Mouse (Mus musculus) cerebellum, postnatal 36 days (tissue): Measurements from ENCODE around the gene Supt20.

Source experiments
- DNase-seq, 2 experiments: peaks; one replicate each; pipeline ENCODE4 v3.0.0; 2021 to 2022; ENCODE audit warnings: mixed read lengths in 2 of 2

The Supt20 gene

DNA sequence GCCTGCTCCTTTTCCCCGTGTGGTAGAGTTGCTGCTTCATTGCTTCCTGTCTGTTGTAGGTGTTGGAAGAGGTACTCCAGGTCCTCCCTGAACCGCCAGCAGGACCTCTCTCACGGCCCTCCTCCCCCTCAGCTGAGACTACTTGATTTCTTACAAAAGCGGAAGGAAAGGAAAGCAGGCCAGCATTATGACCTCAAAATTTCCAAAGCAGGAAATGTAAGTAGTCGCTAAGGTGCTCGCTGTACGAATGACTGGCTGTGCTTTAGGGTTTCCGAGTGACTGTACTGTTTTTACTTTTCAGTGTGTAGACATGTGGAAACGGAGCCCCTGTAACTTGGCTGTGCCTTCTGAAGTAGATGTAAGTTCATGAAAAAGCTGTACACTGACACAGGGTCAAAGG lies 16.4 kb downstream of the Supt20 start:
- no peak for DNase-seq

DNA sequence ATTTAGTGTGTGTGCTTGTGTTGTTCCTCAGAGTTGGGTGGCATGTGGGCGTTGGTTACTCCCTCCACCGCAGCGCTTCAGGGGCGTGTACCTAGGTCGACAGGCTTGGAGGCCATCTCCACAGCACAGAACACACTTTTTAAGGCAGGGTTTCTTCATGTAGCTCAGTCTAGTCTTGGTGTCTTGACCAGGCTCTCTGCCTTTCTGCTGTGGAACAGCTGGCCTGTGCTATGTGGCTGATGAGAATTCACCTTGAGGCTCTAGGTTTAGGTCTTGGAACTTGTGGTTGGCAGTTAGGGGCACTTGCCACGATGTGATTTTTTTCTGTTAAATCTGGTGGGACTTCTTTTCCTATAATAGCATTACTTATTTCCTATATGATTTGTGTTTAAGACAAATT lies 21.6 kb downstream of the Supt20 start, which contains the start of gene Gm21958:
Gene Gm21958 (minus strand): TSS at position 101 of the 400 bp plus-strand sequence.
- DNase-seq: no peak

DNA sequence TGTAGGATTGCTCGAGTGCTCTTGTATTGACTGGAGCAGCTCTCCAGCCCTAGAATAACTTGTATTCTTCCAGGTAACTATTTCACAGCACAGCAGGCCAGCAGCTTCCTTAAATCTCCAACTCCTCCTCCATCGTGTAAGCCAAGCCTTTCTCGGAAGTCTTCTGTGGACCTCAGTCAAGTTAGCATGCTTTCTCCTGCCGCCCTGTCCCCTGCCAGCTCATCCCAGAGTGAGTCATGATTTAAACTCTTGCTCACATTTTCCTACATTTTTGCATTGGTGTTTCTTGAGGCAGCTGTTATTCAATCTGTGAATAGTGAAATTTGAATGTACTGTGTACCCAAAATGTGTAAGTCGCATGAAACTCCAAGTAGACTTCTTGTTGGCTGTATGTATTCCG lies 22.9 kb downstream of the Supt20 start:
- no peak for DNase-seq

DNA sequence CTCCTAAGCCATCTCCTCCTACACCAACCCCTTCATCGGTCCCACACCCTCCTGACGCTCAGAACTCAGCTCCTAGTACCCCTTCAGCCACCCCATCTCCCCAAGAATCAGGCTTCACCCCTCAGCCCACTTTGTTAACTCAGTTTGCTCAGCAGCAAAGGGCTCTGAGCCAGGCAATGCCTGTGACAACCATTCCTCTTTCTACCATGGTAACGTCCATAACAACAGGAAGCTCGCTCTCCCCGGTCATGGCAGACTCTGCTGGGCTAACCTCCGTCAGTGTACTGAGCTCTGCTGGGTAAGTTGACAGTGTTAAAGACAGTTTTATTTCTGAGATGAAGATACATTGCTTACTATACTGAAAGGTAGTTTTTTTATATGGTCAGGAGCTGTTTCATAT lies 24.7 kb downstream of the Supt20 start:
- DNase-seq: no peak

DNA sequence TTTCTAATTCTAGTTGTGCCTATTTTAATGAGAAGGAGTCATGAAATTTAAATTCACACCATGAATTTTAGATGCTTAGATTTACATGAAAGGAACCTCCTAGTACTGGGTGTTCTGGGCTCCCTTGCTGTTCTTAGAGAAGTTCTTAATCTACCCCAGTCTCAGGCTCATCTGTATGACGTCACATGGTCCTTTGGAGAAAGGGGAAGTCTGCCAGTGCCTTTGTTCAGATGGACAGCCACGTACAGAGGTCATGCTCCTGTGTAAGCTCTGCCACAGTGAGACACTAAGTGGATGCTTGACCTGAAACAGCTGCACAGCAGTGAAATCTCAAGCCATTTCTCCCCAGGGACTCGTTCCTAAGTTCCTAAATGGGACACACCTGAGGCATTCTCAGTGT lies 26.3 kb downstream of the Supt20 start:
- DNase-seq: no peak

DNA sequence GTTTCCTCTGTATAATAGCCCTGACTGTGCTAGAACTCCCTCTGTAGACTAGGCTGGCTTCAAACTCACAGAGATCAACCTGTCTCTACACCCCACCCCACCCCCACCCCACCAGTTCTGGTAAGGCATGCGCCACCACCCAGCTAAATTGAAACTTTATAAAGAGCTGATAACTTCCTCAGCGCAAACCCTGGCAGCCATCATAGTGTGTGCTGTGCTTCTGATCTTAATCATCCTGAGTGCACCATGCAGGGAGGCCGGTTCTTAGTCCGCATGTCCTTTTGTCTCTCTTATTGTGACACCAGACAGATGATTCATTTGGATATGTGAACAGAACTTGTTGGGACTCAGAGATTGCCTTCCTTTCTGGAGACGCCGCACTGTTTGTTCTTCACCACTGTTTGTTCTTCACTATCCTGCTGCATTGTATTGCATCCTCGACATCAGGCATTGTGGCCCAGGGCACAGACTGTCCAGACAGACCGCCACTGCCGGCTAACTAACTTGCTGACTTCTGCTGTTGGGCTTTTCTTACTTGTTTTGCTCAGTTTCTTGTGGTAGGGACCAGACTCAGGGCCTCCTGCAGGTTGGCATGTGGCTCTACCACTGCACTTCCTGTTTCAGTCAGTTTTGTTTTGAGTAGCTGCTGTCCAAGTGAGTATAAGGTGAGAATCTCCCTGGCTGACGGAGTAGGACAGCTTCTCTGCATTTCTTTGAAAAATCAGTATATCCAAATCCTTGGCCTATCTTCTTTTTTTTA lies 31.3 kb downstream of the Supt20 start:
- no peak for DNase-seq

DNA sequence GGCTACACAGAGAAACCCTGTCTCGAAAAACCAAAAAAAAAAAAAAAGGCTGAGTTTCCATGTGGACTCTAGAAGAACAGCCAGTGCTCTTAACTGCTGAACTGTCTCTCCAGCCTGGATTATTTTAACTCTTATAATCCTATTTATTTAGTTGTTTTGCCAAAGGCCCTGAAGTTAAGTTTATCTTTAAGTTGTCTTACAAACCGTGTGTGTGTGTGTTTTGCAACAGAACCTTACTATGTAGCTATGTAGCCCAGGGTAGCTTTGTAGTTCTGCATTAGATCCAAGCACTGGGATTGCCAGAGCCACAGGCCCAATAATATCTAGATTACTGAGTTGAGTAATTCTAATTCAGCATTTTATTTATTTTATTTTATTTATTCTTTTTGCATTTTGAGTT lies 32.7 kb downstream of the Supt20 start:
- no peak for DNase-seq

DNA sequence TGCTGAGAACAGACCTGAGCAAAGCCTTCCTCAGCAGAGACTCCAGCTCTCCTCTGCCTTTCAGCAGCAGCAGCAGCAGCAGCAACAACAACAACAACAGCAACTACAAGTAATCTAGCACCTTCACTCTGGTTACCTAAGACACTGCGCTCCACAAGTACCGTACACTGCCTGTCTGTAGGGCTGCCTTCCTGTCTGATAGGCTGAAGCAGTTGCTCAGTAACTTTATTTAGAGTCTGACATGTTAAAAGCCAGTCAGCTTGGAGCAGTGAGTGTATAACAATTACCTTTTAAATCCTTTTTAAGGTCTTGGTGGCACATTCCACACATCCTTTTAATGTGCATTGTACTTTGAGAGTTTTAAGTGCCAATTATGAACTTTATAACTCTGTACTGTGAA lies 35.0 kb downstream of the Supt20 start:
- DNase-seq: no peak

DNA sequence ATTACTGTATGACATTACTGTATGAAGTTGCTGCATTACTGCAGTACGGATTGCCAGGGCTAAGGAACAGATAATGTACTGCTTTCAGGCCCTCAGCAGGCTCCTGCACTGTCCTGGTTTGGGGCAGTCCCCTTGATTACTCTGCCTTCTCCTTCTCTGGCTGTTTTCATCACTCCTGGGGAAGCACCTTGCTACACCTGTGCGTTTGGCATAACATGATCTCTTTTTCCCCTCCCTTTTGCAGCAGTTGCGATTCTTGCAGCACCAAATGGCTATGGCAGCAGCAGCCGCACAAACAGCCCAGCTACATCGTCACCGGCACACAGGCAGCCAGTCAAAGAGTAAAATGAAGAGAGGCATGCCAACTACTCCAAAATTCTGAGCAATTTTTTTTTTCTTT lies 35.5 kb downstream of the Supt20 start:
- DNase-seq: no peak

DNA sequence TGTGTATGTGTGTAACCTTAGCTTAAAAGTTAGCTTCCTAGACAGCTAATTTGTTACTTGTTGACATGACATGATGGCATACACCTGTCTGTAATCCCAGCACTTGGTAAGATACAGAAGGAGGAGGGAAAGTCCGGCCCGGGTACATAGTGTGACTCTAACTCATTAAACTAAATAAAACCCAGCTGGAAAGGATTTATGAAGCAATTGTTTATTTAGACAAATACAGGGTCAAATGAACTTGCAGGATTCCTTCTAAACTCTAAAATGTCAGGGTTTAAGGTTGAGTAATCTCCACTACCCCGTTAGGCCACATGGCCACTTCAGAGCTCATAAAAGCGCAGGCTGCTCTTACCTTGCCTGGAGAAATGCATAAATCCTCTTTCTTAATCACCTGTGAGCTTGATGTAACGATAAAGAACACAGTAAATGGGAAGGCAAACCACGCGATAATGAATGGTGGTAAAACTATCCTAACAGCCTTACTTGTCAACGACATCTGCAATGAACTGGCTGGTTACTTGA lies 39.1 kb downstream of the Supt20 start:
- DNase-seq: no peak

DNA sequence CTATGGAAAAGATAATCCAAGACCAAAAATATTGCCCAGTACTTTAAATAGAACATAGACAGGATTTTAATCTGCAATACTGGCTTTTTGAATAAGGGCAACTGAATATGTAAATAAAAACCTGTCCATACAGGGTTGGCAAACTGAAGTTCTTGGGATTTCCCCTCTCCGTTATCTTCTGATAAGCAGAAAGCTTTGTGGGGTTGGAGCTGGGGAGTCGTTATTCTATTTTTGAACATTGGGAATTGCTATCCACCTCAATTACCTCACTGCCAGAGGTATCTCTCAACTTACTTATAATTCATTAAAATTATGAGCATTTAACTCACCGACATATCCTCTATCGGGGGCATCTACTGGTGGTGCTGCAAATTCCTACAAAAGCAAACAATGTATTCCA lies 39.8 kb downstream of the Supt20 start:
- no peak for DNase-seq

DNA sequence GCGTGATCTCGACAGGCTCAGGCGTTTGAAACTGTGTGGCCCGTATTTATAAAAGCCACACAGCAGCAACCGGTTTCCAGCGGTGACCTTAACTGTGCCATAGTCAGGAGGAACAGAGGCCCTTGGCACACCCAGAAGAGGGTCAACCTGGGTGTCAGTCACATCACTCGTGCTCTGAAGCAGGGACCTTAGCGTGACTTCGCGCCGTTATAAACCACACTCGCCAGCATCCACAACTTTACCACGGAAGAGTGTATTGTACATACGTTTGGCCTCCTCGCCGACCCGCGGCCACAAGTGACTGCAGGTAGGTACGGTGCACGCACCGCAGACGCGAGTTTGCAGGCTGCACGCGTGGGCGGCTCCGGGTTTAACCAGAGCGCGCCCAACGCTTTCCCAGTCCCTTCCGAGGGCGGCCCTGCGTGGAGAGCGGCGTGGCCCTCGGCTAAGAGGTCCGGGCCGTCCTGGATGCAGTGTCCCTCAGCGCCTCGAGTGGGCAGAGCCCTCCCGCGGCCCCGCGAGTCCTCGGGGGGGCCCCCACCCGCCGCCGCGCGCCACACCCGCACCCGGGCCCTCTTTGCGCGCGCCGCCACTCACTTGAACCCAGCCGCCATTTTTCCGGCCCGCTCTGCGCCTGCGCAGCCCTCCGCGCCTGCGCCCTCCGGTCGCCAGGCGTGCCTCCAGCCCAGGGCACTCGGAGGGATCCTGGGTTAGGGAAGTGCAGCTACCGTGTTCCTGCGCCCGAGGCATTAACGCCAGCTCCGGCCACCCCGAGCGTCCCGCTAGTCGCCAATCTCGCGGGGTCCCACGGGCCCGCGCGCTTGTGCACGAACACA lies 42.0 kb downstream of the Supt20 start:
- peak; percentile 93 to 94 for DNase-seq

DNA sequence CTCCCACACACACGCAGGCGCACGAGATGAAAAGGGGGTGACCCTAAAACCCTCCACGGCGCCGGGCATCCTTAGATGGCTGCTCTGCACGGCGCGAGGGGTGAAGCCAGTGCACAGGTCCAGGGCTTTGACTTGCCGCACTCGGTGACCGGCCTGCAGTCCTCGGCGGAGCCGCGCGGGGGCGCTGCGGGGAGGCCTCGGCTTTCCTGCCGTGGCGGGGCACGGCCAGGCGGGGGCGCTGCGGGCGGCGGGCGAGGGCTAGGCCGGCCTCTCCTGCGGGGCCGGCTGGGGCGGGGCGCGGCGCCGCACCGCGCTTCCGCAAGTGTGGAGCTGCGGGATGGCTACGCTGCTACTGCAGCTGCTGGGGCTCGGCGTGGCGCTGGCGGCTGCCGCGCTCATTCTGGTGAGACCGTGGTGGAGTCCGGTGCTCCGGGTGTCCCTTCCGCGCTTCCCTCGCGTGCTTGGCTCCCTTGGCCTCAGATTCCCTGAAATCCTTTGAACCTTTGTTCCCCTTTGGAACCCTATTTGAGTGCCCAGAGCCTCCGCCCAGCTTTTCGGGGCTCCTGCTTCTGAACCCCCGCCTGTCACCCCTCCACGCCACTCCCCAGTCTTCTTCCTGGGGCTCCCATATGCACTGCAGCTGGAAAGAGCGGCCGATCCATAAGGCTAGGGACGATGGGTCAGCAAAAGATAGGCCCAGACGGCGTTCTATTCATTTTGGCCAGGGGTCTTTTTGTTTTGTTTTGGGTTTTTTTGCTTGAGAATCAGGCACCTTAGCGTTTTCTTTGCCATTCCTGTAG lies 42.8 kb downstream of the Supt20 start, which contains the start of the genes Exosc8 and Alg5:
Gene Exosc8 (minus strand): TSS at position 147 of the 800 bp plus-strand sequence.
Gene Alg5 (plus strand): TSS at position 293 of the 800 bp plus-strand sequence.
- DNase-seq: peak; percentile 91 to 94

DNA sequence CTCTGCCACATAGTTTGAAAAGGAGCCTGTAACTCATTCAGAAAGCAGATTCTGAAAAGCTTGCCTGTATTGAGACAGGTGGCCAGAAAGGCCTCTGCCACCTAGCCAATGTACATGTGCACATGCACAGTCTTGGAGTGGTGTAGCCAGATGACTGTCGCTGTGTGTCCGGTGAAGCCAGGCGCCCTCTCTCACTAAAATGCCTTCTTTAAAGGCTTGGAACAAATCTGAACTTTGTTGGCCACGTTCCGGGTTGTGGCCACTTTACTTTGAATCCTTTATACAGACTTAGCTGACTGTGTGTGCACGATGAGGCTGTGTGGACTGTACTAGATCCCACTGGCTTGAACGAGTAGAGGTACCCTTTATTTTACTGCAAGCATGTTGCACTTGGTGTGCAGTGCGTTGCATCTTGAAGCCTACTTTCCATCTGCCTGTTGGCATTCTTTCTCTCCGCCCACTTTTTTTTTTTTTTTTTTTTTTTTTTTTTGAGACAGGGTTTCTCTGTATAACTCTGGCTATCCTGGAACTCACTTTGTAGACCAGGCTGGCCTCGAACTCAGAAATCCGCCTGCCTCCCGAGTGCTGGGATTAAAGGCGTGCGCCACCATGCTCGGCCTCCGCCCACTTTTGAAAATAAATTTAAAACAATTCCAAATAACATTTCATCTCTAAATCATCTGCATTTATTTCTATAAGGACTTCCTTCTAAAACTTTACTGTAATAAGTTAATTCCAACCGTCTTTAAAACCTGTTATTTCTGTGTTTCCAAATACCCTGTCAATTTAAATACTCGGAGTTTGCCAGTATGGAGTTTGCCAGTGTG lies 43.7 kb downstream of the Supt20 start:
- DNase-seq: peak in 1 of 2 experiments; percentile 26

DNA sequence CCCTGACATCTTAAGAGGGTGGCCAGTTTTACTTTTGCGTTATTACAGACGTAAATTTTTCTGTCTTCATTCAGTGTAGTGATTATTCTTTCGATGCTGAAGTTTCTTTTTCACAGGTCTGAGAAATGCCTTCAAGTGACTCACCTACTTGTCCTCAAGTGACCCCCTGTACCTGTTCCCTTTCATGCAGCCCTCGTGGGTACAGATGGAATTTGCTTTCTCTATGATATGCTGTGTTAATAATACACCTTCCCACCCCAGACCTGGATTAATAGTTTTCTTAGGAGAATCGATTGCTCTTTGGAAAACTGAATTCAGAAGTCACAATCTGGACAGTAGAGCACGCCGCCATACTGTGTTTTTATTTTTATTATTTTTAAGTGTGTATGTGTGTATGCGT lies 44.7 kb downstream of the Supt20 start:
- DNase-seq: no peak

DNA sequence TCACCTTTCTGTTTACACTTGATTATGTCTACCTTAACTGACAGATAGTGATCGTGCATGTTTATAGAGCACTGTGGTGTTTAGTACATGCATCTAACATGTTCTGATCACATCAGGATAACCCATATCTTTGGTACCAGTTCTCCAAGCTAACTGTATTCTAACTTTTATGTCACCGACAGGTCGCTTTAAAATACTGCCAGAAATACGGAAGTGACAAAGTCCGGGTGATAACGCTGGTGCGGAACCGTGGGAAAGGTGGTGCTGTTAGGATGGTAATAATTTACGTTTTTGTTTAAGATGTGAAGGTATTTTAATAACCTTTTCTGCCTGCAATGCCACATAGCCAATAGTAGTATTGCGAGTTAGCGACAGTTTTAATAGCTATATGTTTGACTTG lies 49.4 kb downstream of the Supt20 start:
- no peak for DNase-seq

DNA sequence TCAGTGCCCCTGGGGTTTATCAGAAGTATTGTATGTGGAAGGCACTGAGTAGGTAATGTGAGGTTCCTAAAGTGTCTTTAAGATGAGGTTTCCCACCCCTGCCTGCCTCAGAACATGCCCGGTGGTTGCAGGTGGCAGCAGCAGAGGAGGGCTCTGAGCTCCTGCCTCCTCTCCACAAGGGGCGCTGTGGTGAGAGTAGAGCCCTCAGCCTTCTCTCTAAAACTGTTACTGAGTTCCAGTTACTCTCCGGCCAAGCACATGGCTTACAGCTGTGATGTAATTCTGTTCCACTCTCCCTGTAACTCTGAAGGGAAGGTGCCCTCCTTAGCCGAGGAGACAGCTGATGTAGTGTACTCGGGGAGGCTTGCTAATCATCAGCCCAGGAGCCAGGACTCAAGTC lies 53.2 kb downstream of the Supt20 start:
- peak; percentile 14 to 19 for DNase-seq

DNA sequence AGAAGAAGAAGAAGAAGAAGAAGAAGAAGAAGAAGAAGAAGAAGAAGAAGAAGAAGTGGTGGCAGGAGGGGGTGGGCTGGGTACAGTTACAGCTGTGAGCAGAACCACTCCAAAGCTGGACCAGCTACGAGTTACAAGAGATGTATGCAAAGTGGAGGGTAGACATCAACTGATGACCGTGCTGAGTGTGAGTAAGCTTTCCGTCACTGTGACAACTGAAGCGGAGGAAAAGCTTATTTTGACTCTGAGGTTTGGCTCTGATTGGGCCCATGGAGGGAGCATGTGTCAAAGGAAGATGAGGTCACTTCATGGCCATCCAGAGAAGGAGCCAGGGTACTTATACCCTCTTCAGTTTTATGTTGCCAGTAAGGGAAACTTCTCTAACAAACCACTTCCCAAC lies 60.8 kb downstream of the Supt20 start:
- no peak for DNase-seq

DNA sequence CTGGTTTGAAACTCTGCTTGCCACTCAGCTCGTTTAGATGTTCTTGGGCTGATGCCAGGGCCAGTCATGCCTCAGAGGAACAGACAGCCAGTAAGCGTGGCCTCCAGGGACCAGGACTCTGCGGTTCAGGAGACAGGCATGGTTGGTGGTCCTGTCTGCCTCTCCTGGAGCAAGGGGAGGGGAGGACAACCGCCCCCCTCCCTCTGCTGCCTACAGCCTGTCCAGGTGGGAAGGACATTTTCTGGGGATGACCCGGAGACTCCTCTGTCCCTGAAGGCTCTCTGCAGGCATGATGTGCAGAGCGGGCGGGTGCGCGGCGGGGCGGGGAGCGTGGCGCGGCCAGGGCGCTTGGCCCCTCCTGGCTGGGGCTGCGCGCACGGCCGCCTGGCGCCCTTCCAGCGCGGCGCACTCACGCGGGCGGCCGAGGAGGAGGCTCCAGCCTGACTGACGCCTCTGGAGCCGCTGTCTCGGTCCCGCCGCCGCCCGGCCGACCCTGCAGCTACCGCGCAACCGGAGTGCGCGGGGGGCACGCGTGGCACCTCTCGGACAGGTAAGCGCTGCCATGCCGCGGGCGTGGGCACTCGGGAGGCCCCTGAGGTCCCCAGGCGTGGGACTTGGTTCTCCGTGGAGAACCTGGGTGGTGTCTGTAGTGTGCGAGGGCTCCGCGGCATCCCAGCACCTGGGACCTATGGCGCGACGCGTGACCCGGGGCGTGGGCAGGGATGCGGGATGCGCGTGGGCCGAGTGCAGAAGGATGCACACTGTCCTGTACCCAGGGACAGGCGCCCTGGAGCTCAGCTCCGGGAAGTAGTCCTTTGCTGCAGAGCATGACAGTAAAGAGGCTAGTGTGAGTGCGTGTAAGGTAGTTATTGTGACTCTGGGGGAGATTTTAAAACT lies 62.8 kb downstream of the Supt20 start, which contains the start of gene Smad9:
Gene Smad9 (plus strand): TSS at position 438 of the 897 bp plus-strand sequence.
- DNase-seq: peak; percentile 63 to 71

DNA sequence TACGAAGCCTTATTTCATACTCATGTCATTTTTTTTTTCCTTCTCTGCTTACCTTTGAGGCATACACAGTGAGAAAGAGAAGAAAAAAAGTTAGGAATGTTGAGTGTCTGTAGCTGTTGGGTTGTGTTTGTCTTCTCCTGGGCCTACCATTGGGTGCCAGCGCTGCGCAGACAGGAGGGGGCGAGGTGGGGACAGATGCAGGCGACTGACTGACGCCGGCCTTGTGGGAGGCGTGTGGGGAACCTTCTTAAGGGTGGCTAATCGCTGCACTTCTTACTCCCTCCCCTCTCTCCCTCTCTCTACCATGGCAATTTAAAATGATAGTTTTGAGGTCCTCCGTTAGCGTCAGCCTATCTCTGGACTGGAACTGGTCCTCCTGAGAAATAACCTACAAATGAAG lies 63.5 kb downstream of the Supt20 start:
- peak; percentile 30 for DNase-seq

DNA sequence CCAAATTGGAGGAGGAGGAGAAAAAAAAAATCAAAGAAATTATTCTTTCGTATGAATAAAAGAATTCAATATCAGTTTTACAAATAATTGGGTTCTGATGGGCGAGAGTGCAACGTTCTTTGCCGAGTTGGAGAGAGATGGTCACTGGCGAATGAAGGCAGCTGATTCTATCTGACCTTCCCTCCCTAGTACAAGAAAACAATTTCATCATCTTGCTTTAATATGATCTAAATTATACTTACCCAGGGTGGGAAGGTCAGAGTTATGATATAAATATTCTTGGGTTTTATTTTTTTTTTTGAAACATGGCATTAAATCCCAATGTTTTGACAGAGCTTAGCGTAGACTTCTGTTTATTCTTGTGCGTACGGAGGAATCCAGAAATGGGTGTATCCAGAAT lies 64.8 kb downstream of the Supt20 start:
- no peak for DNase-seq
